Mouse (Mus musculus) embryonic facial prominence, embryonic 15.5 days (tissue): ENCODE results near the gene Tada2b. TPM values are rescaled to one million over a fixed set of nuclear protein-coding genes. Genes with fewer than 3 reads are reported as not detected.
A peak's percentile ranks its signal among the peaks of the same experiment; 100 is the strongest.

Experiments
- ATAC-seq: fragments of 200-750 bp; cut with Nextera tagmentation; 2 replicates; pipeline ENCODE4 v1.8.0; 2017; ENCODE audit warnings: low read depth, moderate TSS enrichment; ENCODE audit not compliant: insufficient number of reproducible peaks, low FRiP score, low TSS enrichment
- H3K27ac ChIP-seq: fragments of 300-500 bp; sonication (generic); replicated peaks from 2 replicates; pipeline ENCODE4 v1.5.1; 2015; ENCODE audit warnings: mild to moderate bottlenecking, inconsistent platforms
- H3K27me3 ChIP-seq: fragments of 300-500 bp; sonication (generic); 2 replicates; pipeline ENCODE4 v1.6.1; 2015; ENCODE audit warnings: inconsistent platforms
- H3K36me3 ChIP-seq: fragments of 300-500 bp; sonication (generic); 2 replicates; pipeline ENCODE4 v1.6.1; 2015; ENCODE audit warnings: mild to moderate bottlenecking, inconsistent platforms
- H3K4me1 ChIP-seq: fragments of 300-500 bp; sonication (generic); 2 replicates; pipeline ENCODE4 v1.6.1; 2015; ENCODE audit warnings: inconsistent platforms
- H3K4me2 ChIP-seq: fragments of 300-500 bp; sonication (generic); replicated peaks from 2 replicates; pipeline ENCODE4 v1.6.1; 2015; ENCODE audit warnings: mild to moderate bottlenecking, inconsistent platforms
- H3K4me3 ChIP-seq: fragments of 300-500 bp; sonication (generic); replicated peaks from 2 replicates; pipeline ENCODE4 v1.5.1; 2015; ENCODE audit warnings: mild to moderate bottlenecking, inconsistent platforms
- H3K9ac ChIP-seq: fragments of 300-500 bp; sonication (generic); 2 replicates; pipeline ENCODE4 v1.6.1; 2015; ENCODE audit warnings: inconsistent platforms
- H3K9me3 ChIP-seq: fragments of 300-500 bp; sonication (generic); replicated peaks from 2 replicates; pipeline ENCODE4 v1.6.1; 2016; ENCODE audit warnings: inconsistent platforms
- WGBS: fragments of 180-500 bp; shearing (Covaris S2); methylation state at CpG from one replicate; pipeline ENCODE4 v1.1.7; 2015; 5-methylcytosine and 5-hydroxymethylcytosine counted together
- polyA plus RNA-seq: library from polyadenylated mRNA; unstranded; fragments of >200 nt; fragmentation: Nextera tagmentation; extraction: Ambion mirVana; gene quantifications from 2 replicates; pipeline ENCODE4 v1.2.1, GENCODE M21; 2015

The Tada2b gene
- polyA plus RNA-seq, 1 experiment from 2014 or later: 1.8 TPM

DNA sequence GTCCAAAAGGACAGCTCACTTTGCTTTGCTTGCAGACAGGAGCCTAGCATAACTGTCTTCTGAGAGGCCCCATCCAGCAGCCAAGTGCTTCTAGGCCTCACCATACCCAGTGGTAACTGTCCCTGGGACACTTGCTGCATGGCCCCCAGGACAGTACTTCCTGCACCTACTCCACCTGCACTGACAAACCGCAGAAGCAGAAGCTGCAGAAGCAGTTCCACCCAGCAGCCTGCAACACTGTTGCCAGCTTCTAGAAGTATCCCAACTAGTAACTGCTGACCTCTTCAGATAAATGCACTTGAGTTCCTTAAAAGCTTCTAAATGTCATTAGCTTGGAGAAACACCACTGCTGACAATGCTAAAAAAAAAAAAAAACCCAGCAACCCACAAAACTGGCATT lies 31.0 kb upstream of the Tada2b start:
- no peak for ATAC-seq
- peaks cover 86% of the 10 kb centered on the region for H3K36me3 ChIP-seq
- H3K27ac ChIP-seq: no peak overlapping the region
- no peak overlapping the region for H3K9ac ChIP-seq
- H3K4me3 ChIP-seq: no peak overlapping the region
- H3K27me3 ChIP-seq: no peaks in the 10 kb centered on the region
- WGBS: 92% methylated on average over 1 of the region's 1 CpGs
- no peaks in the 10 kb centered on the region for H3K9me3 ChIP-seq
- H3K4me1 ChIP-seq: no peaks in the 10 kb centered on the region
- H3K4me2 ChIP-seq: no peak overlapping the region

DNA sequence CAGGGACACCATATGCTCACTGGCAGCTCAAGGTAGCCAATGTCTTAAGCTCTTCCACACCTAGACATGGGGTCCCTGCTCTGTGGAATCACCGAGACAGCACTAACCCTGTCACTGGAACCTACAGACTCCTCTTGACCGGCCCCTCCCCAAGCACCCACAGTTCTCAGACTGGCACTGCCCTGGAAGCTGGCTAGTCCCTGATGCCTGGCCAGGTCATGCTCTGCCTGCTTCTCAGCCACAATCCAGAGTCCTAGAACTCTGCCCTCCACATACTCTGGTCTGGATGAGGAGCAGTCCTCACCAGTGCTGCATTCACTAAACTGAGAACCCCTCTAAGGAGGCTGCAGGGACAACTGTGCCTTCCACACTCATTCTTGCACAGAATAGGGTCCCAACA lies 26.9 kb upstream of the Tada2b start:
- no peak for ATAC-seq
- no peaks in the 10 kb centered on the region for H3K4me1 ChIP-seq
- H3K27me3 ChIP-seq: no peaks in the 10 kb centered on the region
- no peak overlapping the region for H3K27ac ChIP-seq
- H3K36me3 ChIP-seq: peaks cover 85% of the 10 kb centered on the region
- WGBS: 89% methylated on average over 2 of the region's 2 CpGs
- H3K4me3 ChIP-seq: no peak overlapping the region
- H3K9me3 ChIP-seq: no peaks in the 10 kb centered on the region
- no peak overlapping the region for H3K9ac ChIP-seq
- no peak overlapping the region for H3K4me2 ChIP-seq

DNA sequence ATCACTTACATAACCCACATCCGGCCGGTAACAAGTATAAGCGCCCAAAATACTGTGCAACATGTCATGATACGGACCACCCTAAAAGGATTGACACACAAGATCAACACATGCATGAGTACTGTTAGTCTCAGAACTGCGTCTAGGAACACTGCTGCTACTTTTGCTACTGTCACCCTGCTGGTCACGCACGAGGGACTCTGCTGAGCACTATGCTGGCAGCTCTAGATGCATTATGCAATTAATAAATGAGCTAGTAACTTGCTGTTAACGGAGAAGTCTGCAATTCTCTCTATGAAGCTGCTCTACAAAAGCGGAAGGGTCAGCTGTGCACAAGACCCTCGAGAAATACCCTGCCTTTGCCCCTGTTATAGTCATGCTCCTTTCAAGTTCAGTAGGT lies 24.3 kb upstream of the Tada2b start:
- H3K36me3 ChIP-seq: peaks cover 94% of the 10 kb centered on the region
- no peaks in the 10 kb centered on the region for H3K9me3 ChIP-seq
- 94% methylated on average over 10 of the region's 10 CpGs for WGBS

DNA sequence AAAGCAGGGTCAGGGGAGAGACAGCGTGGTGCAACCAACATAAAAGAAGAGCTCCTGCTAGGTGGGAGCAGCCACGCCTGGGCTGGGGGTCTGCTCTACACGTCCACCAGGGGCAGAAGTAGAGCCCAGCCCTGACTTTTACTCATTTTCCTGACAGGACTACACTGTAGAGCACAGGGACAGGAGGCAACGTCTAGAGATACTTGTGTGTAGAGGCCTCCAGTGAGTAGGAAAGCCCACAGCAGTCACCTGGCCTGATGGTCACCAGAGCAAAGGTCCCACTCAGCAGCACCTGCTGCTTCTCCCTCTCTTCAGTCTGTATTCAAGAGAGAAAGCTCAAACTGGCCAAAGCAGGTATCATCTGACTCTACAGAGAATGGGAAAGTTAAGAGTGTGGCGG lies 21.6 kb upstream of the Tada2b start:
- no peak for ATAC-seq
- Histone ChIP-seq H3K9ac (no peak overlapping the region), H3K9me3 (no peaks in the 10 kb centered on the region), H3K27me3 (no peaks in the 10 kb centered on the region), H3K4me1 (no peaks in the 10 kb centered on the region), H3K4me3 (no peak overlapping the region), H3K36me3 (peaks cover 97% of the 10 kb centered on the region), H3K27ac (no peak overlapping the region), H3K4me2 (no peak overlapping the region)
- WGBS: 68% methylated on average over 5 of the region's 5 CpGs

More for the DNA sequence above, 24.3 kb upstream of the Tada2b start:
- H3K4me3 ChIP-seq: no peak overlapping the region
- no peak overlapping the region for H3K4me2 ChIP-seq
- no peaks in the 10 kb centered on the region for H3K4me1 ChIP-seq
- H3K9ac ChIP-seq: no peak overlapping the region
- H3K27ac ChIP-seq: no peak overlapping the region
- no peak for ATAC-seq
- H3K27me3 ChIP-seq: no peaks in the 10 kb centered on the region

DNA sequence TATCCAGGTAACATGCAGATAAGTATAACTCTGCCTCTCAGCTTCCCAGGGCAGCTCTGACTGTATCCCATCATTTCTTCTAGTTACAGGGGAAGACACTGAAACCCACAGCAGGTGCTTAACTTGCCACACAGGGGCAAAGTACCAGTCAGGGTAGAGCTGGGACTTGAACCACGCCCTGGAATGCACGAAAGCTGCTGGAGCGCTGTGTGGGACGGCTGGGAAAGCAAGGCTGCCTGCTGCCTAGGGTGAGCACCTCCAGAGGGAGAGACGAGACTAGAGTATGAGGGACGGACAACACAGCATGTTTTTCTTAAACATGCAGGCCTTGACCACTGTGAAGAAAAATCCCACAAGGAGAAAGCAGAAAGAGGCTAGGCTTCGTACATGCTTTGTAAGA lies 21.1 kb upstream of the Tada2b start:
- Histone ChIP-seq H3K27me3 (no peaks in the 10 kb centered on the region), H3K4me1 (no peaks in the 10 kb centered on the region), H3K9ac (no peak overlapping the region), H3K4me3 (no peak overlapping the region), H3K4me2 (no peak overlapping the region), H3K27ac (no peak overlapping the region), H3K9me3 (no peaks in the 10 kb centered on the region), H3K36me3 (peaks cover 97% of the 10 kb centered on the region)
- no peak for ATAC-seq
- 86% methylated on average over 7 of the region's 7 CpGs for WGBS

DNA sequence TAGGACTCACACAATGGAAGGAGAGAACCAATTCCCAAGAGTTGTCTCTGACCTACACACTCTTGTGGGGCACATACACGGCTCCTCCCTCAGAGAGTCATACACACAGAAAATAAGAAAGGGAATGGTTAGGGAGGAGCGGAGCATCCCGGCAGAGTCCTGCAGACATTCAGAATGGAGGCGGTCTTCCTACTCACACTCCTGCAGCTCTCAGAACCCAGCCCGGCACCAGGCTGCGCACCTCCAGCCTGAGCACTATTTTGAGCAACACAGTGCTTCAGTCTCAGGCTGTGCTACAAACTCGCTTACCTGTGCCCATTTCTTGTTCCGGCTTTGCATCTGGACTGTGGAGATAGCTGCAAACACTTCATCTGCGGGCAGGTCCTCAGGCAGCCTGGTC lies 10.6 kb upstream of the Tada2b start:
- no peak overlapping the region for H3K27ac ChIP-seq
- no peak overlapping the region for H3K9ac ChIP-seq
- H3K4me1 ChIP-seq: no peaks in the 10 kb centered on the region
- ATAC-seq: no peak
- H3K9me3 ChIP-seq: no peaks in the 10 kb centered on the region
- 94% methylated on average over 9 of the region's 9 CpGs for WGBS
- no peaks in the 10 kb centered on the region for H3K27me3 ChIP-seq
- no peak overlapping the region for H3K4me2 ChIP-seq
- H3K36me3 ChIP-seq: peaks cover 70% of the 10 kb centered on the region
- no peak overlapping the region for H3K4me3 ChIP-seq

DNA sequence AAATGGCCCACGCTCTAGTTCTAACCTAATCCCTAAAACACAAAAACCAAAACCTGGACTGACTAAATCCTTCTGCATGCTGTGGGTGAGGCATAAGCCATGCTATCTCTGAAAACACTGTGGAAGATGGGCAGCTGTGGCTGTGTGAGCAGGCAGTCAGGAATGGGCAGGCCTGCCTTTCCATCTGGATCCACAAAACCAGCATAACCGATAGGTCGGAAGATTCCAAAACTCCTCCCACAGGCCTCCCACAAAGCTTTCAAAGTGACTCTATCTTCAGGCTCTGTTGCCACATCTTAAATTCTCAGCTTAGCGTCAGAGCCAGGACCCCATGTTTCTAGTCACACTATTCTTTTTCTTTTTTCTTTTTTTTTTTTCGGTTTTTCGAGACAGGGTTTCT lies 9.8 kb upstream of the Tada2b start:
- ATAC-seq: no peak
- H3K4me2 ChIP-seq: no peak overlapping the region
- H3K27ac ChIP-seq: no peak overlapping the region
- H3K9me3 ChIP-seq: no peaks in the 10 kb centered on the region
- H3K4me3 ChIP-seq: no peak overlapping the region
- H3K27me3 ChIP-seq: no peaks in the 10 kb centered on the region
- no peak overlapping the region for H3K9ac ChIP-seq
- 81% methylated on average over 6 of the region's 6 CpGs for WGBS
- peaks cover 65% of the 10 kb centered on the region for H3K36me3 ChIP-seq
- H3K4me1 ChIP-seq: no peaks in the 10 kb centered on the region

DNA sequence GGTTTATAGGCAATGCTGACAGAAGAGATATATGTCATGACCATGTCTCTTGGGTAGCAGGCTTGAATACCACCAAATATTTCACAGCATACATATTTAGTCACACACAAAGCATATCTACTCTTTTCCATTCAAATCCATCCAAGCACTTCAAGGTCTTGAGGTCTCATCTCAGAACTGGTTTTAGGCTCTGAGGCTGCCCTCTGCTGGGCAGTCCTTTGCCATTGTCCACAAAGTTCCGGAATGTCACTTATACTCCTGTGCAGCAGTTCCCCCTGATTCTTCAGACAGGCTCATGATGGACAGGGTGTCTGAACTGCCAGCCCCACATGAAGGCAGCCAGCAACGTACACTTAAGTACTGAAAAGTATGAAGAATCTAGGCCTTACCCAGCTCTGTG lies 5.1 kb upstream of the Tada2b start:
- H3K27ac ChIP-seq: no peak overlapping the region
- H3K4me1 ChIP-seq: peaks cover 11% of the 10 kb centered on the region
- no peak overlapping the region for H3K4me2 ChIP-seq
- H3K27me3 ChIP-seq: peaks cover 15% of the 10 kb centered on the region
- no peak overlapping the region for H3K9ac ChIP-seq
- H3K36me3 ChIP-seq: peaks cover 34% of the 10 kb centered on the region
- ATAC-seq: no peak
- WGBS: 48% methylated on average over 2 of the region's 2 CpGs
- H3K4me3 ChIP-seq: no peak overlapping the region
- H3K9me3 ChIP-seq: no peaks in the 10 kb centered on the region

DNA sequence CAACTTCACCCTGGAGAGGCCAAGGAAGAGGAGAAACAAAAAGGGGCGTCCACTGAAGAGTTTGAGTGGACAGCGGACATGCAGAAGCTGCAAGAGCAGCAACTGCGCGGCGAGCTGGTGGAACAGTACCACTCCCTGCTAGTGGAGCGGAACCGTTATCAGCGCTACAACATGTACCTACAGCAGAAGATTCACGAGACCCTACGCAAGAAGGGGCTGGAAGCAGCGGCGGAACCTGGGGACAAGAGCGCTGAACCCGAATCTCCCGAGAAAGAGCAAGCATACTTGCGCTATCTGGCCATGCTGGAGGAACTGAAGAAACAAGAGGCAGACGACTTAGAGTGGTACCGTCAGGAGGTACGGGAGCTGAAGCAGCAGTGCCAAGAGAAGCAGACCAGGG lies 1.2 kb upstream of the Tada2b start:
- Histone ChIP-seq H3K4me1 (peaks cover 31% of the 10 kb centered on the region), H3K9ac (no peak overlapping the region), H3K4me2 (peak overlapping the region; percentile 98), H3K27ac (no peak overlapping the region), H3K27me3 (peaks cover 15% of the 10 kb centered on the region), H3K9me3 (no peaks in the 10 kb centered on the region), H3K36me3 (no peaks in the 10 kb centered on the region), H3K4me3 (peak overlapping the region; percentile 92)
- ATAC-seq: no peak
- 39% methylated on average over 19 of the region's 19 CpGs for WGBS

DNA sequence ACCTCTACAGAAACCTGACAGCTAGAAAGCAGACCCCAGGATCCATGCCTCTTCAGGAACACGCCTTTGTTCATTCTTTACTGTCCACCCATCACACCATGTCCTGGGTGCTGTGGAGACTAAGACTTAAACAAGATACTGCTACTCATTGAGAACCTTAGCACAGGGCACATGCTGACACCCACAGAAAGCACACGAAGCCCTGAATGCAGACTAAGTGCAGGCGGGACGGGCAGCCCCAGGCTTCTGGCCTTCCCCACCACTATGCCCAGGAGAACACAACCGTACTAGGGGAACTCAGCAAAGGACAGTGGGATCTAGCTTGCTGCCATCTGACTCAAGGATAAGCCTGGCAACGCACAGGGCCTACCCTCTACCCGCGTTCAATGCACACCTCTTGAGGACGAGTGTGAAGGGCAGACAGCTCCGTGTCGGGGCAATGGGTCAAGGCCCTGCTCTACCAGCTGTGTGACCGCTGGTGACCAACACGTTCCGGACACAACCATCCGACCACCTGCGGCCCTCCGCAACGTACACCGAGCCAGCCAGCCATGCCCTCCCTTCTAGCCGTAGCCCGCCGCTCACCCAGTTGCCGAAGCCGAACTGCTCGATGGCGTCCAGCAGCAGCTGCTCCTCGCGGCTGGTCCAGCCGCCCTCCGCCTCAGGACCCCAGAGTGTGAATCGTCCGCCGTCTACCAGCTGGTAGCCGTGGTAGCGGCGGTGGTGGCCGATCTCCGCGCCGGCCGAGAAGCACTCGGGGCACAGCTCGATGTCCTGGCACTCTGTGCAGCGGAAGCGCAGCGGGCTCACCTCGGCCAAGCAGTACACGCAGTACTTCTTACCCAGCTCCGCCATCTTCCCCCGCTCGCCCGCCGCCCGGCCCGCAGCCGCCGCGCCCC lies 633 bp downstream of the Tada2b start:
- Histone ChIP-seq H3K27me3 (peaks cover 15% of the 10 kb centered on the region), H3K4me1 (peaks cover 31% of the 10 kb centered on the region), H3K27ac (peak overlapping the region; percentile 69; the same call in 1 of the 2 replicates), H3K4me2 (peak overlapping the region; percentile 98), H3K9me3 (no peaks in the 10 kb centered on the region), H3K36me3 (no peaks in the 10 kb centered on the region), H3K4me3 (peak overlapping the region; percentile 92), H3K9ac (peak overlapping the region; percentile 82)
- no peak for ATAC-seq
- under 1% methylated on average over 58 of the region's 58 CpGs for WGBS

DNA sequence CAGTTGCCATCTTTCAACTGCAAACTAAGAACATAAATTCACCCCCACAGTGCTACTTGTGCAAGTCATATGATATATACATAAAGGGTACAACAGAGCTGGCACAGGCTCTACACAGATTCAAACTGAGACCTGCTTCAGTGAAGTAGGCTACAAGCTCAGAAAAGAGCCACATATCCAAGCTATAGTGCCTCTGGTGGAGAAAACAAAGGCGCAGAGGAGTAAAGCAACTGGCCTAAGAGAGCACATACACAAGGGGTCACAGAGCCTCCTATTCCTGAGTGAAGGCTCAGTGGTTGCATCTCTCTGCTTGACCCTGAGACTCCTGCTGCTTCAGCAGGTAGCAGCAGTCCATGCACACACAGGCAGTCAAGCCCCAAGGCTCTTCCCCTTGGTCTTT lies 3.0 kb downstream of the Tada2b start:
- H3K4me3 ChIP-seq: no peak overlapping the region
- 68% methylated on average over 1 of the region's 1 CpGs for WGBS

DNA sequence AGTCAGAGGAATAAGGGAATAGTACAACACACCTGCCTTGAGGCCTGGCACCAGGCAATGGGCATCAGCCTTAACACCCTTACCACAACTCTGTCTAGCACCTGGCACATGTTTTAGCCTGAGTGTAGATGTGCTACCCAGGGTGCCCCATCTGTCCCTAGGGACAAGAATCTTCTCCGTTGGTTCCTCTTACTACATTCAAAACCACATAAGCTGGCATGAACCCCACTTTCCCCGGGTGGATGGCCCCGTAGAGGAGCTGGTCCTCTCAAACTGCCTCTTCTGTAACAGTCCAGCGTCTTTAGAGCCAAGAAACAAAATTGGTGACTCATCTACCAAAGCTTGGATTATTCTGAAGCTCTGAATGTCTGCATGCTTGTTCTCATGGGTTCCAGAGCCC lies 3.7 kb downstream of the Tada2b start:
- Histone ChIP-seq H3K27ac (no peak overlapping the region), H3K4me2 (no peak overlapping the region), H3K4me1 (peaks cover 29% of the 10 kb centered on the region), H3K9ac (no peak overlapping the region), H3K9me3 (no peaks in the 10 kb centered on the region), H3K36me3 (peaks cover 11% of the 10 kb centered on the region), H3K4me3 (no peak overlapping the region), H3K27me3 (peaks cover 9% of the 10 kb centered on the region)
- 86% methylated on average over 4 of the region's 4 CpGs for WGBS
- ATAC-seq: no peak

More for the DNA sequence above, 3.0 kb downstream of the Tada2b start:
- peaks cover 31% of the 10 kb centered on the region for H3K4me1 ChIP-seq
- H3K9me3 ChIP-seq: no peaks in the 10 kb centered on the region
- no peak overlapping the region for H3K27ac ChIP-seq
- no peak for ATAC-seq
- no peak overlapping the region for H3K9ac ChIP-seq
- peaks cover 7% of the 10 kb centered on the region for H3K36me3 ChIP-seq
- H3K4me2 ChIP-seq: no peak overlapping the region
- H3K27me3 ChIP-seq: peaks cover 15% of the 10 kb centered on the region
